Mouse (Mus musculus) spleen, adult 10 weeks (tissue): ENCODE measurements around the gene Nipal3. TPM values are rescaled to one million over a fixed set of nuclear protein-coding genes. Genes with fewer than 3 reads are reported as not detected.

Experiments used
- polyA plus RNA-seq: library from polyadenylated mRNA; stranded (reverse); fragments of 350-450 nt; fragmentation: Illumina TruSeq; extraction: RNeasy Lipid Tissue Mini Kit (QIAGEN cat#74804); gene quantifications from one replicate; pipeline ENCODE4 v1.2.3, GENCODE M21; 2015; ENCODE audit warnings: low replicate concordance; ENCODE audit not compliant: insufficient read depth

Nipal3 gene
- 19.2 TPM for polyA plus RNA-seq

DNA sequence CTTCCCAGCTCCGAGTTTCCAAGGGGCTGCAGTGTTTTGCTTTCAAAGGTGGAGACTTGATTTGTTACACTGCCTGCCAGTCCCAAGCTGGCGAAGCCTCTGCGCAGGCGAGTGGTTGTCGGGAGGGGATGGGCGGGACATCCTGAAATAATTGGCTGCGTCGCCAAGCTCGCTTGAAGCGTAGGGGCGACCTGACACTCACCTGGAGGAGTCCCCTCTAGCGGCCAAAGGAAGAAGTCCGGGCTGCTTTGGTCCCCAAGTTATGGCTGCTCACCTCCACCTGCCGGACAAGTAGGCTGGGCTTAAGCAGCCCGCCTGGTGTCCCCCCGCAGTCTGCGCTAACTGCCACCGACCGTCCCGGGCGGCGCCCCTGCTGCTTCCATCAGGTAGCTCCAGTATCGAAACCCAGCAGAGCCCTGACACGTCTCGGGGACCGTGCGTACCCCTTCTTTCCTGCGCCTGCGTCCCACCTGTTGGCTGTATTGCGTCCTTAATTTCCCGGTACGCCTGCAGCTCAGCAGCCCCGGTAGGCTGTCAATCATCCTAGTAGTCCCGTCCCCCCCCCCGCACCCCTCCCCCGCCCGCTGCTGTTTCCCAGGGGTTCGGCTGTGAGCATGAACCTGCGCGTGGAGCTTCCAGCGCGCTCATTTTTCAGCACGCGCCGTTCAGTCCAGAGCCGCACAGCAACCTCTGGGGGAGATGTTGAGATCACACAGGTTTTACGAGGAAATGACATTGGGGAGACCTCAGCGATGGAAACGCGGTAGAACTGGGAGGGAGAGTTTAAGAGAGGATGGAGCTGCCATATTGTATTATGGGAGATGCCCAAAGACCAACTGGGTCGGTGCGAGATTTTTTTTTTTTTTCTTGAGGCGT lies at the start of gene Nipal3, which contains the start of gene Stpg1:
TSS of gene Nipal3 (minus strand) at position 518 of the 876 bp plus-strand sequence.
TSS of gene Stpg1 (plus strand) at position 270 of the 876 bp plus-strand sequence.

GRCm38 (mm10) chr4:135433443-135434394 lies 61.1 kb downstream of the Nipal3 start, which contains the start of gene Rcan3:
TSS of gene Rcan3 (minus strand) at chr4:135433853.

DNA sequence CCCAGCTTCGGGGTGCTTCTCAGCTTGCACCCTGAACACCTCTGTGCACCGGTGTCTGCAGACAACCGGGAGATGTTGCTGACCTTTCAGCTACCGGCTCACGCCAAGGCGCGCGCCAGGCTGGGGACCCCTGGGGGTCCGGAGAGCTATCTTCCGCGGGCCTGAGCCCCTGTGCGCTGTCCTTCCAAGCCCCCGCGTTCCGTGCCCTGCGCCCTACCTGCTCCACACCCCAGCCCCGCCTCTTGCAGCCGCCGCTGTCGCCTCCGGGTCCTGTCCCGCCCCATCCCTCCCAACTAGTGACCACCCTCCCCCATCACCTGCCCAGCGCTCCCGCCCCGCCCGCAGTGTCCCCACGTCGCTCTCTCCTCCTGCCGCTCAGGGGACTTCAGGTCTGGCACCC lies 96.8 kb downstream of the Nipal3 start, which contains the start of gene Ncmap:
TSS of gene Ncmap (minus strand) at position 237 of the 400 bp plus-strand sequence.

Other genes starting within 250 kb of the Nipal3 start
- gene Clic4, start 222.2 kb downstream of the Nipal3 start, polyA plus RNA-seq, result 128 TPM
- gene Srrm1, start 141.7 kb downstream of the Nipal3 start, polyA plus RNA-seq, result 212 TPM
- gene Ncmap, start 96.8 kb downstream of the Nipal3 start, polyA plus RNA-seq, result 0.28 TPM
- 11.0 TPM for gene Rcan3, start 61.2 kb downstream of the Nipal3 start, polyA plus RNA-seq
- gene Stpg1, start 248 bp downstream of the Nipal3 start, polyA plus RNA-seq, result not detected
- 0.15 TPM for gene Grhl3, start 78.6 kb upstream of the Nipal3 start, polyA plus RNA-seq
- 2.2 TPM for gene Ifnlr1, start 191.2 kb upstream of the Nipal3 start, polyA plus RNA-seq
- not detected for gene Il22ra1, start 233.1 kb upstream of the Nipal3 start, polyA plus RNA-seq